Mouse (Mus musculus): ENCODE data around the gene Dctpp1. TPM values are rescaled to one million over a fixed set of nuclear protein-coding genes. Genes with fewer than 3 reads are reported as not detected.

The Dctpp1 gene
- 10 to 100 TPM; 63.5 to 68.3 TPM for total RNA-seq (2021)
- long read RNA-seq, experiment 1, transcript Dctpp1-201 (3 exons, 676 nt), result major isoform, 71 of 71 reads
- long read RNA-seq, experiment 1, partial matches to known transcripts, result 0 of 71 reads
- long read RNA-seq, experiment 1, other reads (novel, unspliced or antisense), result 0 of 71 reads
- long read RNA-seq, experiment 2, transcript Dctpp1-201 (3 exons, 676 nt), result major isoform, 36 of 36 reads
- long read RNA-seq, experiment 2, partial matches to known transcripts, result 0 of 36 reads
- long read RNA-seq, experiment 2, other reads (novel, unspliced or antisense), result 0 of 36 reads

DNA sequence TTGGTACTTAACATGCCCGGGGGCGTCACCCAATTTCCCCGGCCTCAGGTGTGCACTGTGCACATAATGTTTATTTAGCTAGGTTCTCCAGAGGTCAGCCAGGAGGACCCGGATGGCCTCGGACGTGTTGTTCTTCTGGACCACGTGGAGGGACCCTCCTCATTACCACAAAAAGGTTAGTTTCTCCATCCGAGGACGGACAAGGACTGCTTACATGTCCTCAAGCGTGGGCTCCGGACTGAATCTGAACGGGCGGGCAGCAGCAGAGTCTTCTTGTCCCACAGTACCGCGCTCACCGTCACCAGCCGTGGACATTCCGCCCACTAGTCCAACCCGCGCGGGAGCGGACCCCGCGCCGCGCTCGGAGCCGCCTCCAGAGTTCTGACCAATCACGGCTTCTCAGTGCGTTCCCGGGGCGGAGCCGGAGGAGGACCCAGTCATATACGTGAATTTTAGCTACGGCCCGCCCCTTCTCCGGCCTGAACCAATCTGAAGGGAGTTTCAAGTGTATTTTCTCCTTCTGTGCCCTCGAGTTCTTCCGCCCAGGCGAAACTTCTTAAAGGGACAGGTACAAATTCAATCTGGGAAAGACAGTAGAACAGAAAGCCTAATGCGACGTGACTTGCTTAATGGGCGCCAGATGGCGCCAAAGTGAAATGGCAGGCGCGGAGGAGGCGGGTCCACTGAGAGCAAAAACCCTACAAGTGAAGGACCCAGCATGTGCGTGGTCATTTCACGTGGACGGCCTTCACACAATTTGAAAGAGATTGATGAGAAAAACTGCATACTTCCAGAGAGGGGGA, at the start of gene Dctpp1:
TSS of gene Dctpp1 (minus strand) at position 401 of the 803 bp plus-strand sequence.
- peak; percentile 80 to 91 for DNase-seq (ENCODE audit: low spot score in 2 of 2)

- DNase-seq (ENCODE audit: low spot score in 2 of 2), result no peak
These were observed 49.4 kb upstream of the Dctpp1 start for GRCm38 (mm10) chr7:127309951-127310350.

- DNase-seq (ENCODE audit: low spot score in 2 of 2), result peak in 1 of 2 experiments; percentile 20
These were observed 48.4 kb upstream of the Dctpp1 start for GRCm38 (mm10) chr7:127308887-127309286.

- DNase-seq (ENCODE audit: low spot score in 2 of 2), result no peak
These were observed 47.9 kb upstream of the Dctpp1 start for GRCm38 (mm10) chr7:127308431-127308830.

DNA sequence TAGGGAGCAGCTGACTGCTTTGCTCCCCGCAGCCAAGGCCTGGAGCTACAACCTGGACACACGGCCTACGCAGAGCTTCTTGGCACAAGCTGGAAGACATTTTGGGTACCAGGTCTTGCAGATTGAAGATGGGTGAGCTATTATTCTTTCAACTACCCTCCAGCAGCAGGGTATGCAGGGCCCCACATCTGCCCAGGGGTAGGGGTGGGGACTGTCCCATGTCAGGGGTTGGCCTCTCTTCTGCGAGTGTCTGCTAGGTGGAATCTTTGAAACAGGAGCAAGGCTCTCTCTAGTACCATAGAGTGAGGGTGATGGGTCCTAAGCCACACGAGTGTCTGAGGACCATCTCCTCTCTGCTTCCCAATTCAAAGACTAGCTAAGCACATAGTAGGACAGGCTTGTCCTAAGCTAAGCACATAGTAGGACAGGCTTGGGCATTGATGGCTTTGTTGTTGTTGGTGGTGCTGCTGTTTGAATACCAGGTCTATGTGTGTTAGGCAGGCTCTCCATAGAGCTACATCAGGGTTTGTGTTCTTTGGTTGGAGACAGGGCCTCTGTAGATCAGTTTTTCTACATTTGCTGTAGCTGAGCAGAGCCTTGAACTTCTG, 37.2 kb upstream of the Dctpp1 start:
- no peak for DNase-seq (ENCODE audit: low spot score in 2 of 2)

- no peak for DNase-seq (ENCODE audit: low spot score in 2 of 2)
These were observed 36.5 kb upstream of the Dctpp1 start for GRCm38 (mm10) chr7:127296786-127297555.

- no peak for DNase-seq (ENCODE audit: low spot score in 2 of 2)
These were observed 35.6 kb upstream of the Dctpp1 start, which contains the start of gene Itgal for GRCm38 (mm10) chr7:127296098-127296497. TSS of gene Itgal (plus strand) at chr7:127296260.

DNA sequence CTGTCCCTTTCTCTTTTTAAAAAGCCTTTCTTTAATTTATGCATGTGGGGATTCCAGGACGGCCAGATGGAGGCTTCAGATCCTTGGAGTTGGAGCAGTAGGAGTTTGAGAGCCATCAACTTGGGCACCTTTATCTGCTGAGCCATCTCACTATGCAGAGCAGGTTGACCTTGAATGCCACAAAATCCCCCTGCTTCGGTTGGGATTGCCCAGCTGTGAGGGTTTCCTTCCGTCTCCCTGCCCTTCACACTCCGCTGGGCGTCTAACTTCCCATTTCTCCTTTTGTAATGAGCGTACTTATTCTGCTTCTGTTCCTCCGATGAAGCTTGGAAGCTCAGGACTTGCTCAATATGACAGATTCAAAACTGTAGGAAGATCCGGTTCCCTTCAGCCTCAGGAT, 29.6 kb upstream of the Dctpp1 start:
- no peak for DNase-seq (ENCODE audit: low spot score in 2 of 2)

DNA sequence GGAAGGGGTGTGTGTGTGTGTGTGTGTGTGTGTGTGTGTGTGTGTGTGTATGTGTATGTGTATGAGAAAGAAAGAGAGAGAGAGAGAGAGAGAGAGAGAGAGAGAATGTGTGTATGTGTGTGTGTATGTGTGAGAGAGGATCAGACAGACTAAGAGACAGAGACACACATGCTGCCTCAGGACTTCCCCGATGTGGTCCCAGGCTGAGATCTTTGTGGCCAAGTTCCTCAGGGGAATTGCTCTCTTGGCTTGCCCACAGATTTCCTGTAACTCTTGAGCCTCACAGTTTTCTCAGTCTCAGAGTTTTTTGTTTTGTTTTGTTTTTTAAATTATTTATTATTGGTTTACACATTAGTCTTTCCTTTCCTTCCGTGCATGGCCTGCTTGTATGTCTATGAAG, 28.8 kb upstream of the Dctpp1 start:
- DNase-seq (ENCODE audit: low spot score in 2 of 2), result no peak

DNA sequence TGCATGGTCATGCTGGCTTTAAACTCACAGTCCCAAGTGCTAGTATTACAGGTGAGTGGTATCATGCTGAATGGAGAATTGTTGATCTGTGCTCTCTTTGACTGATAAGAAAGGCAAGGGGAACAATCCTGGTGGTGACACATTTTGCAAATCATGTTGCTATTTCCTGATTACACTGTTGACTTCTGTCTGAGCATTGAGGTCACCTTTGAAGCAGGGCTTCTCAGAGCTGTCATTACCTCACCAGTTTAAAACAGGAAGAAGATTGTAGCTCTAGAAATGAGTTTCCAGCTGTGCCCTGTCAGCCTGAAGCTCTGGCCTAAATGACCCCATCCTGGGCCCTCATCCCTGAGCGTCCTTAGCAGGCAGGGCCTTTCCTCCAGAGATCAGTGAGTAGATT, 27.4 kb upstream of the Dctpp1 start:
- no peak for DNase-seq (ENCODE audit: low spot score in 2 of 2)

DNA sequence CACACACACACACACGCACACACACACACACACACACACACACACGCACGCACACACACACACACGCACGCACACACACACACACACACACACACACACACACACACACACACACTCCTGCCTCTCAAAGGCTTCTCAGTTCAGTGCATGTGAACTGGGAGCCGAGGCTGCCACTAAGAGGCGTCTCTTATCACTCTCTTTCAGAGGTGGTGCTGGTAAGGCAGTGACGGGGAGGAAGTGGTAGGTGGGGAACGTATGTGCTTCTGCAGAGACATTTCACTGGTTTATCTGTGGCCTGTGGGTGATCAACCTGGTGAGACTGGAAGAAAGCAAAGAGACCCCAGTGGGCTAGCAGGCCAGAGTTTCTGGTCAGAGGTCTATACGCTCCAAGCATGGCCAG, 24.6 kb upstream of the Dctpp1 start:
- no peak for DNase-seq (ENCODE audit: low spot score in 2 of 2)

- DNase-seq (ENCODE audit: low spot score in 2 of 2), result no peak
These were observed 21.7 kb upstream of the Dctpp1 start for GRCm38 (mm10) chr7:127282190-127282589.

DNA sequence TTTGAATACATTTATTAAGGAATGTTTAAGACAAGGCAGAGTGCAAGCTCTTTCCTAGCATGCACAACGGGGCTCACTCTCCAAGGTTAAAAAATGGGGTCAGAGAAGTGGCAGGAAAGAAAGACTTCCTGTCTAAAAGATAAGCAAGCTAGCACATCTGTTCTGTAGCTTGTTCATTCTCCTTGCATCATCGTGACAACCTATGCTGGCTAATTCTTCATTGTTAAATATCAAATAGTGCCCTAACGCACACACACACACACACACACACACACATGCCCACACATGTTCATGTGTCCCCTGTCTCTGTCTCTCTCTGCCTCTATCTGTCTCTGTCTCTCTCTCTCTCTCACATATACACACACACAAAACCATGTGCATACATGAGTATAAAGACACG, 20.6 kb upstream of the Dctpp1 start:
- no peak for DNase-seq (ENCODE audit: low spot score in 2 of 2)

GRCm38 (mm10) chr7:127280092-127280491, 19.6 kb upstream of the Dctpp1 start:
- DNase-seq (ENCODE audit: low spot score in 2 of 2), result no peak

GRCm38 (mm10) chr7:127278311-127278710, 17.8 kb upstream of the Dctpp1 start:
- no peak for DNase-seq (ENCODE audit: low spot score in 2 of 2)

- no peak for DNase-seq (ENCODE audit: low spot score in 2 of 2)
These were observed 16.0 kb upstream of the Dctpp1 start for GRCm38 (mm10) chr7:127276519-127276961.

DNA sequence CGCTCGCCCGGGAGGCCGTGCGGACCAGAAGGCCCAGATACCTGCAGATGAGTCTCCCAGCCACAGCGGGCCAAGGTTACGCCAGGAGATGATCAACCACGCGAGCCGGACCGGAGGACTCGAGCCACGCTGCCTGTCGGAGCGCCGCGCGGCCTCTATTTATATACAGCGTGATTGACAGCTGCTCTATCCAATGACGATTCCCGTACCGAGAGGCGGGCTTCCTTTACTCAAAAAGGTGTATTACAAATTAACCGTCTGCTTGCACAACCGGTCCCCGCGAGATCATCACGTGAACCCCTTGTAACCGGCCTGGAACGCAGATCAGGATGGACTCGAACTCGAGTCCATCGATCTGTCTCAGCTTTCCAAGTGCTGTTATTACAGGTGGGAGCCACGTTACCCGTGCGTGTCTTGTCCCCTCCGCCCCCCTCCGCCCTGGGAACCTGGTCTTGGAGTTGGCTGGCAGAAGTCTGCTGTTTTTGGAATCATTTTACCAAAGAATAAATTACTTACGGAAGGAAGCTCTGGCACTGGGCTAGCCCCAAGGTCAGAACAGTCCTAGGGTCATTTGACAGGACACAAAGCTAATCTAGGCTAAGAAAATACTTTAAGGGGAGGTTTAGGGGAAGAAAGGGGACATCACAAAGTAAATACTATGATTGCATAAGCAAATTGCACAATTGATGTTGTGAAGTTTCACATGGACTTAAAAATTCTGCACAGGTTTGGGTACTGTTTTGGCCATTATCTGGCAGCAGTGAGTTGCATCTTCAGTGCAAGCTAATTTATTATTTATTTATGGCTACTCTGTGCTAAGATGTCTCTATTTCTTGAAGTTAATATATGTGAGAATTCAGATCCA, 13.6 kb upstream of the Dctpp1 start, which contains the start of gene Sephs2:
TSS of gene Sephs2 (minus strand) at position 131 of the 865 bp plus-strand sequence.
- peak; percentile 81 to 83 for DNase-seq (ENCODE audit: low spot score in 2 of 2)

- DNase-seq (ENCODE audit: low spot score in 2 of 2), result no peak
These were observed 12.8 kb upstream of the Dctpp1 start for GRCm38 (mm10) chr7:127273118-127273923.

DNA sequence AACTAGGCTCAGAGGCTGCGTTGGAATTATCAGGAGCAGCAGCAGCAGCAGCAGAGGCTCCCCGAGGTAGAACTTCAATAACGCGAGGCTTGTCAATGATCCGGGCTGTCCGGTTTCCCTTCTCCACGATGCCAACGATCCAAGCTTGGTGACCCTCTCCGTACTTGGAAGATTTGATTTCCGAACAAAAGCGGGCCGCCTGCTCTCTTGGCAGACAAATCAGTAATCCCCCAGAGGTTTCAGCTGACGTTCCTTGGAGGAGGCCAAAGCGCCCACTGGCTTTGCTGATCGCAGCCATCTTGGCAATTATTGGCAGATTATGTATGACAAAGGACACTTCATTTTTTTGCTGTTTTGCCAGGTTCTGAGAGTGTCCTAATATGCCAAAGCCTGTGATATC, 12.1 kb upstream of the Dctpp1 start:
- DNase-seq (ENCODE audit: low spot score in 2 of 2), result no peak

Data from adrenal gland, postnatal 4 days (tissue).